Mouse (Mus musculus) heart, embryonic 11.5 days (tissue): ENCODE measurements around the gene Zmiz1. TPM values are rescaled to one million over a fixed set of nuclear protein-coding genes. Genes with fewer than 3 reads are reported as not detected.

Experiments used
- ATAC-seq: fragments of 200-750 bp; cut with Nextera tagmentation; replicated peaks from 2 replicates; pipeline ENCODE4 v1.8.0; 2017; ENCODE audit warnings: moderate library complexity; ENCODE audit not compliant: insufficient number of reproducible peaks, low FRiP score, low TSS enrichment
- H3K27ac ChIP-seq: fragments of 300-500 bp; sonication (generic); 2 replicates; pipeline ENCODE4 v1.5.1; 2014; ENCODE audit warnings: mild to moderate bottlenecking, low read depth, low read length
- H3K27me3 ChIP-seq: fragments of 300-500 bp; sonication (generic); 2 replicates; pipeline ENCODE4 v1.6.1; 2014; ENCODE audit warnings: mild to moderate bottlenecking, low read length, mixed read lengths; ENCODE audit not compliant: control insufficient read depth, insufficient read depth
- H3K36me3 ChIP-seq: fragments of 300-500 bp; sonication (generic); 2 replicates; pipeline ENCODE4 v1.6.1; 2014; ENCODE audit warnings: mild to moderate bottlenecking, low read length, moderate library complexity, mixed read lengths; ENCODE audit not compliant: control insufficient read depth, insufficient read depth
- H3K4me1 ChIP-seq: fragments of 300-500 bp; sonication (generic); 2 replicates; pipeline ENCODE4 v1.6.1; 2014; ENCODE audit warnings: low read length; ENCODE audit not compliant: control insufficient read depth, insufficient read depth
- H3K4me2 ChIP-seq: fragments of 300-500 bp; sonication (generic); 2 replicates; pipeline ENCODE4 v1.6.1; 2014; ENCODE audit warnings: mild to moderate bottlenecking, moderate library complexity
- H3K4me3 ChIP-seq: fragments of 300-500 bp; sonication (generic); 2 replicates; pipeline ENCODE4 v1.5.1; 2014; ENCODE audit warnings: low read depth, low read length
- H3K9ac ChIP-seq: fragments of 300-500 bp; sonication (generic); 2 replicates; pipeline ENCODE4 v1.6.1; 2014; ENCODE audit warnings: mild to moderate bottlenecking, low read depth, low read length, moderate library complexity
- H3K9me3 ChIP-seq: fragments of 300-500 bp; sonication (generic); replicated peaks from 2 replicates; pipeline ENCODE4 v1.6.1; 2016; ENCODE audit warnings: low read length; ENCODE audit not compliant: control insufficient read depth
- WGBS: fragments of 180-500 bp; shearing (Covaris S2); extraction: QIAGEN DNeasy Blood & Tissue Kit; methylation state at CpG from one replicate; pipeline ENCODE4 v1.1.7; 2014; ENCODE audit not compliant: insufficient replicate concordance; 5-methylcytosine and 5-hydroxymethylcytosine counted together
- polyA plus RNA-seq: library from polyadenylated mRNA; unstranded; fragments of >200 nt; fragmentation: Nextera tagmentation; extraction: Ambion mirVana; gene quantifications from 2 replicates; pipeline ENCODE4 v1.2.1, GENCODE M21; 2014

Gene Zmiz1
- polyA plus RNA-seq, 1 experiment from 2014 or later, result 34.9 TPM

DNA sequence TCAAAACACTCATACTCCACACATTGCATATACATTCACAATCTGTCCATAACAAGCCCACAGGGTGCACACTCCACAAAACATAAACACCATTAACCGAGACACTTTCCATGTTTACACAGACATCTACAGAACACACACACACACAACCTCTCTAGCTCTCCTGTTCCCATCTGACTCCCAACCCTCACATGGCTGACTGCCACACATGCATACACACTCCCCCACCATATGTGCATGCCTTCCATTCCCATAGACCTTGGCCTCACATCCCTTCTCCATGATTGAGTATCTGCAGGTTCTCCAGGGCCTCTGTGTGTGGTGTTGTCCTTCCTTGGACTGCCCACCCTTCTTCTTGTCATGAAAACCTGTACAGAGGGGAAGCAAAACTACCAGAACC lies 36.0 kb upstream of the Zmiz1 start:
- ATAC-seq, result no peak
- no peaks in the 10 kb centered on the region for H3K27me3 ChIP-seq
- no peak overlapping the region for H3K9ac ChIP-seq
- peaks cover 36% of the 10 kb centered on the region for H3K4me1 ChIP-seq
- no peak overlapping the region for H3K4me3 ChIP-seq
- no peaks in the 10 kb centered on the region for H3K9me3 ChIP-seq
- no peaks in the 10 kb centered on the region for H3K36me3 ChIP-seq
- 70% methylated on average over 1 of the region's 1 CpGs for WGBS
- no peak overlapping the region for H3K4me2 ChIP-seq
- no peak overlapping the region for H3K27ac ChIP-seq

GRCm38 (mm10) chr14:25423721-25424443 lies 35.1 kb upstream of the Zmiz1 start:
- 16% methylated on average over 7 of the region's 7 CpGs for WGBS
- H3K4me2 ChIP-seq, result no peak overlapping the region
- H3K36me3 ChIP-seq, result no peaks in the 10 kb centered on the region
- no peak for ATAC-seq
- H3K27ac ChIP-seq, result no peak overlapping the region
- peaks cover 36% of the 10 kb centered on the region for H3K4me1 ChIP-seq
- H3K4me3 ChIP-seq, result no peak overlapping the region
- H3K9ac ChIP-seq, result no peak overlapping the region
- H3K27me3 ChIP-seq, result no peaks in the 10 kb centered on the region
- no peaks in the 10 kb centered on the region for H3K9me3 ChIP-seq

GRCm38 (mm10) chr14:25438255-25438654 lies 20.7 kb upstream of the Zmiz1 start:
- H3K27ac ChIP-seq, result no peak overlapping the region
- H3K27me3 ChIP-seq, result no peaks in the 10 kb centered on the region
- ATAC-seq, result no peak
- H3K4me2 ChIP-seq, result no peak overlapping the region
- no peak overlapping the region for H3K4me3 ChIP-seq
- no peaks in the 10 kb centered on the region for H3K9me3 ChIP-seq
- peaks cover 15% of the 10 kb centered on the region for H3K4me1 ChIP-seq
- H3K36me3 ChIP-seq, result no peaks in the 10 kb centered on the region
- H3K9ac ChIP-seq, result no peak overlapping the region

DNA sequence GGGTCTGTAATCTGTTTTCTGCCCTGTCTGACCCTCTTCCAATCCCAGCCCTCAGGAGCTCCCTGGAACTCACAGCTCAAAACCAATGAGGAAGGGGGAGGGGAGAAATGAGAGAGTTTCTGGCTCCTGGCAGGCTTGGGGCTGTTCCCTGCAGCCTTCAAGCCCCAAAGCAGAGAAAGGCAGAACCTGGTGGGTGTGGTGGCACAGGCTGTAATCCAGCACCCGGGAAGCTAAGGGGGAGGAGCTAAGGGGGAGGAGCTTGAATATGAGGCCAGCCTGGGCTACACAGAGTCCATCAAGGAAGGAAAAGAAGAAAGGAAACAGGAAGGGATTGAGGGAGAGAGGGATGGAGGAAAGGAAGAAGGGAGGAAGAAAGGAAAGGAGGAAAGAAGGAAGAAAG lies 18.9 kb upstream of the Zmiz1 start:
- Histone ChIP-seq H3K4me2 (no peak overlapping the region), H3K4me3 (no peak overlapping the region), H3K36me3 (no peaks in the 10 kb centered on the region), H3K4me1 (peaks cover 25% of the 10 kb centered on the region), H3K27ac (no peak overlapping the region), H3K9me3 (no peaks in the 10 kb centered on the region), H3K9ac (no peak overlapping the region), H3K27me3 (no peaks in the 10 kb centered on the region)
- no peak for ATAC-seq
- WGBS, result 16% methylated on average over 1 of the region's 1 CpGs

DNA sequence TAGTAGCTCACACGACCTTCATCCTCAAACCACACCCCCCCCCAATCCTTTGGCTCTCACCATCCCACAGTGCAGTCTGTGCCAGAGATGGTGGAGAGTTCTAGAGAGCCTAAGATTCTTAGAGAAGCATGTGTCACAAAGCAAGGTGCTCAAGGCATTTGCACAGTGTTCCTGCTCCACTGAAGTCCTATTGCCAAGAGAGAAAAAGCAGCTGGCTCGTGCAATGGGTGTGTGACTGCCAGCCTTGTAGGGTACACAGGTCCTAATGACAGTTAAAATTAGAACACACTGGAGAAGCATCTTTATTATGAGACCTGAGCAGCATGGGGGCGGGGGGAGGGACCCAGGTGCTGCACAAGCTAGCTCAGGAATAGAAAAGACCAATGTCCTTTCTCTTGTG lies 18.2 kb upstream of the Zmiz1 start:
- Histone ChIP-seq H3K27ac (no peak overlapping the region), H3K4me2 (no peak overlapping the region), H3K9ac (no peak overlapping the region), H3K9me3 (no peaks in the 10 kb centered on the region), H3K36me3 (no peaks in the 10 kb centered on the region), H3K27me3 (no peaks in the 10 kb centered on the region), H3K4me3 (no peak overlapping the region), H3K4me1 (peaks cover 29% of the 10 kb centered on the region)
- no peak for ATAC-seq
- 48% methylated on average over 3 of the region's 3 CpGs for WGBS

GRCm38 (mm10) chr14:25441469-25441868 lies 17.5 kb upstream of the Zmiz1 start:
- 71% methylated on average over 5 of the region's 5 CpGs for WGBS
- H3K4me1 ChIP-seq, result peaks cover 30% of the 10 kb centered on the region
- no peak overlapping the region for H3K4me2 ChIP-seq
- H3K27me3 ChIP-seq, result no peaks in the 10 kb centered on the region
- H3K9ac ChIP-seq, result no peak overlapping the region
- no peak overlapping the region for H3K27ac ChIP-seq
- no peaks in the 10 kb centered on the region for H3K9me3 ChIP-seq
- no peak overlapping the region for H3K4me3 ChIP-seq
- H3K36me3 ChIP-seq, result no peaks in the 10 kb centered on the region
- ATAC-seq, result no peak

DNA sequence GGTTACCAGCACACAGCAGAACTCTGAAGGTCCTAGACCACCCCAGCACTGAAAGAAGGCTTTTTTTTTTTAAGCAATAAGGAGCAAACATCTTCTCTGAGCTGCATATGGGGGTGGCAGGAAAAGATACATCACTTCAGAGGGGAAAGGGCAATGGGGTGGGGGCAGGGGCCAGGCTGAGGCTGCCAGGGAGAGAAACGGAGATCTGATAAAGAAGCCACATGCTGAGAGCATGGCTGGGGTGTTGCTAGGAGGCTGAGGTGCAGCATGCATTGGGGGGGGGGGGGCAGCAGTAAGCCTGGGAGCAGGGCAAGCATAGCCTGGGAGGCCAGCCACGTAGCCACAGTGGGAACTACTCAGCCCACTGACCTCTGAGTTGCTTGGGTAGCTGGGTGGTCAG lies 16.3 kb upstream of the Zmiz1 start:
- no peak for ATAC-seq
- no peaks in the 10 kb centered on the region for H3K27me3 ChIP-seq
- peaks cover 30% of the 10 kb centered on the region for H3K4me1 ChIP-seq

GRCm38 (mm10) chr14:25447136-25447775 lies 11.7 kb upstream of the Zmiz1 start:
- Histone ChIP-seq H3K36me3 (no peaks in the 10 kb centered on the region), H3K27ac (no peak overlapping the region), H3K27me3 (no peaks in the 10 kb centered on the region; the same call in 1 of the 2 replicates), H3K9ac (no peak overlapping the region), H3K4me2 (no peak overlapping the region), H3K4me3 (no peak overlapping the region), H3K9me3 (no peaks in the 10 kb centered on the region), H3K4me1 (peaks cover 48% of the 10 kb centered on the region)
- 79% methylated on average over 6 of the region's 6 CpGs for WGBS
- ATAC-seq, result no peak

More for the DNA sequence above, 16.3 kb upstream of the Zmiz1 start:
- 45% methylated on average over 2 of the region's 2 CpGs for WGBS
- 0 out of 2 replicates have a peak overlapping the region, but pooled peaks have one; percentile 47 for H3K27ac ChIP-seq
- H3K4me3 ChIP-seq, result no peak overlapping the region
- no peak overlapping the region for H3K4me2 ChIP-seq
- H3K36me3 ChIP-seq, result no peaks in the 10 kb centered on the region
- H3K9ac ChIP-seq, result no peak overlapping the region
- H3K9me3 ChIP-seq, result no peaks in the 10 kb centered on the region

DNA sequence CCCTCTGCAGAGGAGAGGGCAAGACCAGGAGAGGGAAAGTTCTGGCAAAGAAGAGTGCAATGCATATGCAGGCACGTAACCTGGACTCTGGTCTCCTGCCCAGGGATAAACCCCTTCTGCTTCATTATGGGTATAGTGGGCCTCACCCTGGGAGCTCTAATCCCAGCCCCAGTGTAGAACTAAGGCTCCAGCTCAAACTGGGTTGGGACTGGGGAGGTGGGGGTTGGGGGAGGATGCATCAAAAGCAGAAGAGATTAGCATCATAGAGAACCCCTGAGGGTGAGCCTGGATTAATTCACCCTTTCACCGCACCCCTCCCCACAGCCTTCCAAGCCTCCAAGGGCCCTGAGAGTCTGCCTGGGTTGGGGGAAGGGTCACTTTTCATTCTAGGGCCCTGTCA lies 10.5 kb upstream of the Zmiz1 start:
- Histone ChIP-seq H3K9me3 (no peaks in the 10 kb centered on the region), H3K4me1 (peaks cover 45% of the 10 kb centered on the region), H3K4me3 (no peak overlapping the region), H3K4me2 (no peak overlapping the region), H3K27me3 (no peaks in the 10 kb centered on the region; the same call in 1 of the 2 replicates), H3K9ac (no peak overlapping the region), H3K27ac (no peak overlapping the region), H3K36me3 (no peaks in the 10 kb centered on the region)
- WGBS, result 78% methylated on average over 2 of the region's 2 CpGs
- ATAC-seq, result no peak
